Mouse (Mus musculus) neural tube, embryonic 14.5 days (tissue): ENCODE data around the gene Bcl2l13. TPM values are rescaled to one million over a fixed set of nuclear protein-coding genes. Genes with fewer than 3 reads are reported as not detected.
A peak's percentile ranks its signal among the peaks of the same experiment; 100 is the strongest.

Experiments
- ATAC-seq: fragments of 200-750 bp; cut with Nextera tagmentation; 2 replicates; pipeline ENCODE4 v1.8.0; 2017; ENCODE audit warnings: low read depth, mild to moderate bottlenecking, moderate TSS enrichment, moderate library complexity
- H3K27ac ChIP-seq: fragments of 300-500 bp; sonication (generic); 2 replicates; pipeline ENCODE4 v1.5.1; 2014; ENCODE audit warnings: low read depth, mild to moderate bottlenecking, control low read depth, low read length, moderate library complexity, mixed read lengths
- H3K27me3 ChIP-seq: fragments of 300-500 bp; sonication (generic); 2 replicates; pipeline ENCODE4 v1.6.1; 2014; ENCODE audit warnings: low read length; ENCODE audit not compliant: control insufficient read depth, insufficient read depth
- H3K36me3 ChIP-seq: fragments of 300-500 bp; sonication (generic); 2 replicates; pipeline ENCODE4 v1.6.1; 2014; ENCODE audit warnings: low read length, mixed read lengths; ENCODE audit not compliant: control insufficient read depth, insufficient read depth
- H3K4me1 ChIP-seq: fragments of 300-500 bp; sonication (generic); 2 replicates; pipeline ENCODE4 v1.6.1; 2014; ENCODE audit warnings: low read length; ENCODE audit not compliant: control insufficient read depth, insufficient read depth
- H3K4me2 ChIP-seq: fragments of 300-500 bp; sonication (generic); 2 replicates; pipeline ENCODE4 v1.6.1; 2014; ENCODE audit warnings: mild to moderate bottlenecking, low read depth, low read length, control low read depth
- H3K4me3 ChIP-seq: fragments of 300-500 bp; sonication (generic); 2 replicates; pipeline ENCODE4 v1.5.1; 2014; ENCODE audit warnings: low read depth, low read length, control low read depth, mixed read lengths
- H3K9ac ChIP-seq: fragments of 300-500 bp; sonication (generic); replicated peaks from 2 replicates; pipeline ENCODE4 v1.6.1; 2014; ENCODE audit warnings: low read depth, mild to moderate bottlenecking, control low read depth, low read length, mixed read lengths
- H3K9me3 ChIP-seq: fragments of 300-500 bp; sonication (generic); 2 replicates; pipeline ENCODE4 v1.6.1; 2016; ENCODE audit warnings: low read length; ENCODE audit not compliant: control insufficient read depth
- WGBS: fragments of 180-500 bp; shearing (Covaris S2); extraction: QIAGEN DNeasy Blood & Tissue Kit; methylation state at CpG from one replicate; pipeline ENCODE4 v1.1.7; 2014; 5-methylcytosine and 5-hydroxymethylcytosine counted together
- polyA plus RNA-seq: library from polyadenylated mRNA; unstranded; fragments of >200 nt; fragmentation: Nextera tagmentation; extraction: Ambion mirVana; gene quantifications from 2 replicates; pipeline ENCODE4 v1.2.1, GENCODE M21; 2014

The Bcl2l13 gene
- 22.3 and 27.5 TPM in 2 replicates for polyA plus RNA-seq

- Histone ChIP-seq H3K4me3 (peak within 1 kb of the TSS; percentile 76), H3K27me3 (no peaks in the 10 kb centered on the region), H3K4me1 (0 out of 2 replicates have a peak, but pooled peaks cover 4% of the 10 kb centered on the region), H3K36me3 (no peaks in the 10 kb centered on the region), H3K9ac (peak within 1 kb of the TSS; percentile 96), H3K27ac (peak within 1 kb of the TSS; percentile 97), H3K4me2 (peak within 1 kb of the TSS; percentile 71), H3K9me3 (no peaks in the 10 kb centered on the region)
- 4% methylated on average over 40 of the region's 40 CpGs for WGBS
- peak; percentile 94 for ATAC-seq
Observed at GRCm38 (mm10) chr6:120835474-120836374, at the start of gene Bcl2l13. Gene Bcl2l13 (plus strand): TSS chr6:120836212.

DNA sequence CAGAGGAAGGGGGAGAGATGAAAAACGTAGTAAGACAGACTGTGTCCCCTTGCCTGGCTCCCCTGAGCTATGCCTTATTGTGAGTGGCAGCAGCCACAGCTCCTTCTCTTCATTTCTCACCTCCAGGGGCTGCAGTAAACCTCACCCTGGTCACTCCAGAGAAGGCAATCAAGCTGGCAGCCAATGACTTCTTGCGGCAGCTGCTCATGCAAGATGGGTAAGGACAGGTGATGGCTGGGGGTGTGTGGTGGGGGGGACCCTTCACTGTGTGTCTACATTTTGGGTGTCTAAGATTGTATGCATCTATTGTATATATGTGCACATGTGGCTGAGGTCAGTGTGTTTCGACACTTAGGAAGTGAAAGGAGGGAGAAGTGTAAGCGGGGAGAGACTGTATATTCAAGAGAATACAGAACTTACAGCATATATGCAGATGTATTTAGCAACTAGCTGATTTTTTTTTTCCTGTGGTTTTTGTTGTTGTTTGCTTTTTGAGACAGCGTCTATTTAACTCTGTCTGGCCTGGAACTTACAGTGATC is 47.9 kb upstream of the Bcl2l13 start:
- H3K9ac ChIP-seq, result no peak overlapping the region
- H3K36me3 ChIP-seq, result peaks cover 13% of the 10 kb centered on the region
- H3K4me3 ChIP-seq, result no peak overlapping the region
- no peak for ATAC-seq
- no peaks in the 10 kb centered on the region for H3K4me1 ChIP-seq
- H3K27me3 ChIP-seq, result no peaks in the 10 kb centered on the region
- no peaks in the 10 kb centered on the region for H3K9me3 ChIP-seq
- no peak overlapping the region for H3K4me2 ChIP-seq
- WGBS, result 80% methylated on average over 5 of the region's 5 CpGs
- no peak overlapping the region for H3K27ac ChIP-seq

- H3K4me1 ChIP-seq, result no peaks in the 10 kb centered on the region
- no peaks in the 10 kb centered on the region for H3K27me3 ChIP-seq
- H3K27ac ChIP-seq, result no peak overlapping the region
- ATAC-seq, result no peak
- no peak overlapping the region for H3K4me2 ChIP-seq
- no peak overlapping the region for H3K9ac ChIP-seq
- H3K36me3 ChIP-seq, result peaks cover 21% of the 10 kb centered on the region
- H3K4me3 ChIP-seq, result no peak overlapping the region
- H3K9me3 ChIP-seq, result no peaks in the 10 kb centered on the region
Observed at GRCm38 (mm10) chr6:120788904-120789303, 47.1 kb upstream of the Bcl2l13 start.

DNA sequence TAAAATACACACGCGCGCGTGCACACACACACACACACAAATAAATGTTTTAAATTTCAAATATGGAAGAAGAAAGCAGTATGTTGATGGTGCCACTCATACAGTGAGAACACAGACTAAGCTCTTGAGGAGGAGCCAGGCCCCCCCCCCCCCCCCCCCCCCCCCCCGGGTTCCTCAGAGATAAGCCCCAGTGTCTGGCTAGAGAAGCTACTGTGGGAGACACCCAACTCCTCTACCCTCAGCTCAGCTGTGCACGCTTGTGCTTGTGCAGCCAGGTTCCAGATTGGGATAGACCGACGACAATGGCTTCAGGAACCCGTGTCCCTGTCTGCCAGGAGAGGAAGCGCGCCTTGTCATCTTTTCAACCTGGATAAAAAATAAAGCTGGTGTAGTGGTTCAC is 45.9 kb upstream of the Bcl2l13 start:
- Histone ChIP-seq H3K9me3 (no peaks in the 10 kb centered on the region), H3K36me3 (peaks cover 28% of the 10 kb centered on the region), H3K4me1 (no peaks in the 10 kb centered on the region), H3K9ac (no peak overlapping the region), H3K27me3 (no peaks in the 10 kb centered on the region), H3K27ac (no peak overlapping the region), H3K4me2 (no peak overlapping the region), H3K4me3 (no peak overlapping the region)
- no peak for ATAC-seq
- 87% methylated on average over 11 of the region's 11 CpGs for WGBS

DNA sequence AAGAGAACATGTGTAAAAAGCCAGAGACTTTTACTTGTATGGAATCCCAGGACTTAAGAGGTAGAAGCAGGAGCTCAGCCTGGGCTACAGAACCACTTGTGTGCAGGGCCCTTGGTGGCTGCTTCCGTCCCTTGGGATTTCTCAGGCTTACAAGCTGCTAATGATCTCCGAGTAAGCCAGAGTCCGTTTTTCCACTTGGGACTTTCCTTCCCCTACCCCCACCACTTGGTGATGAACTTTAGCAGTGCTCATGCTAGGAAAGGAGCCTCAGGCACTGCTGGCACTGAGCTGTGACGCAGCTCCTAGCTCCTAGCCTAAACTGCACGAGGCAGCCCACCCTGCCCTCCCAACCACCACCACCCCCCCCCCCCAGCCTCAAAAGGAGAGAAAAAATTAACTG is 45.3 kb upstream of the Bcl2l13 start:
- 40% methylated on average over 5 of the region's 5 CpGs for WGBS
- ATAC-seq, result no peak
- Histone ChIP-seq H3K4me3 (no peak overlapping the region), H3K27me3 (no peaks in the 10 kb centered on the region), H3K36me3 (peaks cover 34% of the 10 kb centered on the region), H3K27ac (no peak overlapping the region), H3K4me2 (no peak overlapping the region), H3K9me3 (no peaks in the 10 kb centered on the region), H3K4me1 (no peaks in the 10 kb centered on the region), H3K9ac (no peak overlapping the region)

GRCm38 (mm10) chr6:120792947-120793346 is 43.1 kb upstream of the Bcl2l13 start:
- Histone ChIP-seq H3K36me3 (peaks cover 54% of the 10 kb centered on the region), H3K4me2 (no peak overlapping the region), H3K27me3 (no peaks in the 10 kb centered on the region), H3K9me3 (no peaks in the 10 kb centered on the region), H3K9ac (no peak overlapping the region), H3K4me3 (no peak overlapping the region), H3K27ac (no peak overlapping the region), H3K4me1 (no peaks in the 10 kb centered on the region)
- ATAC-seq, result no peak
- WGBS, result 87% methylated on average over 8 of the region's 8 CpGs

- Histone ChIP-seq H3K9ac (no peak overlapping the region), H3K9me3 (no peaks in the 10 kb centered on the region), H3K36me3 (peaks cover 73% of the 10 kb centered on the region), H3K4me2 (no peak overlapping the region), H3K4me3 (no peak overlapping the region), H3K27ac (no peak overlapping the region), H3K4me1 (no peaks in the 10 kb centered on the region), H3K27me3 (no peaks in the 10 kb centered on the region)
- no peak for ATAC-seq
- WGBS, result 83% methylated on average over 5 of the region's 5 CpGs
Observed at GRCm38 (mm10) chr6:120795422-120796086, 40.5 kb upstream of the Bcl2l13 start.

DNA sequence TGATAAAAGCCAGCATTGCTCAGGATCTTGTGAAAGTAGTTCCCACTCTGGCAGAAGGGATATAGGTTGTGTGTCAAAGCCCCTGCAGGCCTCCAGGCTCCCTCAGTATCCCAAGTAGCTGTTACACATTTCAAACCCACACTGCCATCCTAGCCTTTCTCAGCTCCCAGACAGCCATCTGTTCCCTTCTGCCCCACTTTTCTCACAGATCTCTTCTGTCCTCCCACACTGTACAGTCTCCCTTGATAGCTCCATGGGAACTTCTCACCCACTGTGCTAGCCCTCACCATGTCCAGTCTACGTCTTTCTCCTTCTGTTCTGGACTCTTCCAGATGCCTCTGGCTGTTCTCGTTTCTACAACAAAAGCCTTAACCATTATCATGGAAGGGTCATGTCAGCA is 39.9 kb upstream of the Bcl2l13 start:
- Histone ChIP-seq H3K27me3 (no peaks in the 10 kb centered on the region), H3K27ac (no peak overlapping the region), H3K4me3 (no peak overlapping the region), H3K4me1 (no peaks in the 10 kb centered on the region), H3K9ac (no peak overlapping the region), H3K36me3 (peaks cover 77% of the 10 kb centered on the region), H3K9me3 (no peaks in the 10 kb centered on the region), H3K4me2 (no peak overlapping the region)
- 78% methylated on average over 2 of the region's 2 CpGs for WGBS
- ATAC-seq, result no peak

DNA sequence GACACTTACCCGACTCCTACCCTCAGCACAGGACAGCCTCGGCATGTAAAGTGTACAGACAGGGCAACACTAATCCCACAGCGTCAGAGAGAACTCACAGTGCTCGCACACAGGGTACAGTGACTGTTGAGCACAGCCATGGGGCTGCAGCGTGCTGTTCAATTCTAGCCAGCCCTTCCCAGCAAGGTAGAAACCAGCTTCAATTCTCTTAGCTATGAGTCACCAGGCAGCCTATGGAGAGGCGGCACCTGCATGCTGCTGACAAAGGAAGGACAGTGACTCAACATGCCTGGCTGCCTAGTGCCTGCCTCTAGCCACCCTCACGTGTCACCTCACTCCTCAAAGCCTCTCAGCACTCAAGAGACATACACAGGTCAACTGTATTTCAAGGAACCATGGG is 38.0 kb upstream of the Bcl2l13 start:
- no peaks in the 10 kb centered on the region for H3K4me1 ChIP-seq
- peaks cover 81% of the 10 kb centered on the region for H3K36me3 ChIP-seq
- no peak for ATAC-seq
- no peak overlapping the region for H3K9ac ChIP-seq
- 92% methylated on average over 7 of the region's 7 CpGs for WGBS
- H3K9me3 ChIP-seq, result no peaks in the 10 kb centered on the region
- no peak overlapping the region for H3K27ac ChIP-seq
- no peaks in the 10 kb centered on the region for H3K27me3 ChIP-seq
- no peak overlapping the region for H3K4me2 ChIP-seq
- no peak overlapping the region for H3K4me3 ChIP-seq
